Mouse (Mus musculus) intestine, embryonic 14.5 days (tissue): ENCODE data around the gene Ssr2. TPM values are rescaled to one million over a fixed set of nuclear protein-coding genes. Genes with fewer than 3 reads are reported as not detected.
"Not testable (repeated sequence)": the region's sequence is repeated elsewhere in the genome, so short reads cannot be mapped to it uniquely, and the experiment has no call there.

Experiments used
- ATAC-seq: fragments of 200-750 bp; cut with Nextera tagmentation; replicated peaks from 2 replicates; pipeline ENCODE4 v1.8.0; 2017; ENCODE audit warnings: low read depth, moderate number of reproducible peaks, moderate TSS enrichment, moderate library complexity; ENCODE audit not compliant: low FRiP score, low TSS enrichment
- DNase-seq: peaks from one replicate; pipeline ENCODE4 v3.0.0-alpha.2; 2018; ENCODE audit warnings: low spot score
- H3K27ac ChIP-seq: fragments of 300-500 bp; sonication (generic); 2 replicates; pipeline ENCODE4 v1.5.1; 2014; ENCODE audit warnings: low read depth, mild to moderate bottlenecking, control low read depth
- H3K27me3 ChIP-seq: fragments of 300-500 bp; sonication (generic); replicated peaks from 2 replicates; pipeline ENCODE4 v1.6.1; 2014; ENCODE audit warnings: low read length, control low read depth; ENCODE audit not compliant: control insufficient read depth, insufficient read depth
- H3K36me3 ChIP-seq: fragments of 300-500 bp; sonication (generic); 2 replicates; pipeline ENCODE4 v1.6.1; 2014; ENCODE audit warnings: low read length, control low read depth; ENCODE audit not compliant: control insufficient read depth, insufficient read depth
- H3K4me1 ChIP-seq: fragments of 300-500 bp; sonication (generic); replicated peaks from 2 replicates; pipeline ENCODE4 v1.6.1; 2014; ENCODE audit warnings: low read length, control low read depth, mixed read lengths; ENCODE audit not compliant: control insufficient read depth, insufficient read depth
- H3K4me2 ChIP-seq: fragments of 300-500 bp; sonication (generic); 2 replicates; pipeline ENCODE4 v1.6.1; 2014; ENCODE audit warnings: low read length
- H3K4me3 ChIP-seq: fragments of 300-500 bp; sonication (generic); 2 replicates; pipeline ENCODE4 v1.5.1; 2014; ENCODE audit warnings: low read depth, low read length, control low read depth, mixed read lengths
- H3K9ac ChIP-seq: fragments of 300-500 bp; sonication (generic); 2 replicates; pipeline ENCODE4 v1.6.1; 2014; ENCODE audit warnings: mild to moderate bottlenecking, low read length
- H3K9me3 ChIP-seq: fragments of 300-500 bp; sonication (generic); 2 replicates; pipeline ENCODE4 v1.6.1; 2016; ENCODE audit warnings: low read length, control low read depth; ENCODE audit not compliant: control insufficient read depth
- WGBS: fragments of 180-500 bp; shearing (Covaris S2); extraction: QIAGEN DNeasy Blood & Tissue Kit; methylation state at CpG from one replicate; pipeline ENCODE4 v1.1.7; 2014; 5-methylcytosine and 5-hydroxymethylcytosine counted together
- polyA plus RNA-seq: library from polyadenylated mRNA; unstranded; fragments of >200 nt; fragmentation: Nextera tagmentation; extraction: Ambion mirVana; gene quantifications from 2 replicates; pipeline ENCODE4 v1.2.1, GENCODE M21; 2014

Ssr2 gene
- polyA plus RNA-seq, 1 experiment from 2014 or later, result 290 TPM

DNA sequence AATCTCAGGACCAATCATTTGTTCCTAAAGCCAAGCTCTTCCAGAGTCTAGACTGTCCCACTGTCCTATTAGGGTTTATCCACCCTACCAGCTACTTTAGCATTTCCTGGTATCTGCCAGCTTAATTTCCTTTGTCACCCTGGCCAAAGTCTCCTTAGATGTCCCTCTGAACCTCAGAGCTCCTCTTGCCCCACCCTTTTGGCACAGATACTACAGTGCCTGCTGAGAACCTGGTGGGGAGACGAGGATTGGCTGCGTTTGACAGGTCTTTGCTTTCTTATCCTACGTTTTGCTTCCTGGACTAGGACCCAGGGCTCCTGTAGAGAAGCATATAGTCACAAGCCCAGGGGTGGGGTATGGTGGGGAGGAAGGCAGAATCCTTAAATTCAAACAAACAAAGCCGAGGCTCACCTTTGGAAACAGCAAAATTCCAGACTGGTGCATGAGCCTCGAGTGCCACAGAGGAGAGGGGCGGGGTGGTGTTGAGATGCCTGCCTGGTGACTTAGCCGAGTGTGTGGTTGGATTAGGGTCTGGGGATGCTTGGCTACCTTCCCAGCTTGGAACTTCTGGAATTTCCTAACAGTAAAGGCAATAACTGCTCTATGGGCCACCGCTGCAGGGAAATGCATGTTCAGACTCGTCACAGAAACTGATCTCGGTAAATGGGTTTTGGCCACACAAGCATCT lies 18.4 kb downstream of the Ssr2 start:
- Histone ChIP-seq H3K4me3 (no peak overlapping the region), H3K9me3 (no peaks in the 10 kb centered on the region), H3K4me1 (peaks cover 9% of the 10 kb centered on the region; the same call in 1 of the 2 replicates), H3K4me2 (no peak overlapping the region), H3K9ac (no peak overlapping the region), H3K27ac (no peak overlapping the region), H3K36me3 (no peaks in the 10 kb centered on the region), H3K27me3 (no peaks in the 10 kb centered on the region)
- ATAC-seq, result 0 out of 2 replicates have a peak, but pooled peaks have one; percentile 34
- no peak for DNase-seq
- WGBS, result 35% methylated on average over 10 of the region's 10 CpGs

DNA sequence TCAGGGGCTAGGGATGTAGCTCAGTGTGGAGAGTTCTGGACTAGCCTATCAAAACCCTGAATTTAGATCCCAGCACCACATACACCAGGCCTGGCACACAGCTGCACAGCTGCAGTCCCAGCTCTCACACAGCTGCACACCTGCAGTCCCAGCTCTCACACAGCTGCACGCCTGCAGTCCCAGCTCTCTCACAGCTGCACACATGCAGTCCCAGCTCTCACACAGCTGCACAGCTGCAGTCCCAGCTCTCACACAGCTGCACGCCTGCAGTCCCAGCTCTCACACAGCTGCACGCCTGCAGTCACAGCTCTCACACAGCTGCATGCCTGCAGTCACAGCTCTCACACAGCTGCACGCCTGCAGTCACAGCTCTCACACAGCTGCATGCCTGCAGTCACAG lies 20.9 kb downstream of the Ssr2 start:
- DNase-seq, H3K9me3 ChIP-seq, ATAC-seq, H3K4me3 ChIP-seq, H3K4me2 ChIP-seq, H3K27me3 ChIP-seq, H3K4me1 ChIP-seq, H3K27ac ChIP-seq, H3K9ac ChIP-seq, H3K36me3 ChIP-seq: not testable (repeated sequence)
- WGBS, result 80% methylated on average over 4 of the region's 4 CpGs

DNA sequence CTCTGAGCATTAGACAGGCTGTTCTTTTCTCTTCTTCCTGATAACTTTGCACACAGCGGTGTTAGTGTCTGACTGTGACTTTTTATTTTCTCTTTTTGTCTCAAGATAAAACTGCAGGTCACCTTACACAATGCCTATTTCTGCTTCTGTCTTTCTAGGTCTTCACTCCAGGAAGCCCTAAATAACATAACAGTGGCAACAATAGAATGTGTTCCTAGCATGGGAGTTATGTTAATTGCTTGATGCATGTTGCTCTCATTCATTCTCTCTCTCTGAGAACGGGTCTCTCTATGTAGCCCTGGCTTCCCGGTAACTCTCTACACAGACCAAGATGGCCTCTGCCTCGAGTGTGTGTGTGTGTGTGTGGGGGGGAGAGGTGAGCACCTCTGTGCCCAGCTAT lies 26.8 kb downstream of the Ssr2 start:
- Histone ChIP-seq H3K4me1 (no peaks in the 10 kb centered on the region; the same call in 1 of the 2 replicates), H3K4me3 (no peak overlapping the region), H3K9ac (no peak overlapping the region), H3K9me3 (no peaks in the 10 kb centered on the region), H3K36me3 (no peaks in the 10 kb centered on the region), H3K27me3 (no peaks in the 10 kb centered on the region), H3K27ac (no peak overlapping the region), H3K4me2 (no peak overlapping the region)
- no peak for ATAC-seq
- DNase-seq, result no peak
- 76% methylated on average over 4 of the region's 4 CpGs for WGBS

DNA sequence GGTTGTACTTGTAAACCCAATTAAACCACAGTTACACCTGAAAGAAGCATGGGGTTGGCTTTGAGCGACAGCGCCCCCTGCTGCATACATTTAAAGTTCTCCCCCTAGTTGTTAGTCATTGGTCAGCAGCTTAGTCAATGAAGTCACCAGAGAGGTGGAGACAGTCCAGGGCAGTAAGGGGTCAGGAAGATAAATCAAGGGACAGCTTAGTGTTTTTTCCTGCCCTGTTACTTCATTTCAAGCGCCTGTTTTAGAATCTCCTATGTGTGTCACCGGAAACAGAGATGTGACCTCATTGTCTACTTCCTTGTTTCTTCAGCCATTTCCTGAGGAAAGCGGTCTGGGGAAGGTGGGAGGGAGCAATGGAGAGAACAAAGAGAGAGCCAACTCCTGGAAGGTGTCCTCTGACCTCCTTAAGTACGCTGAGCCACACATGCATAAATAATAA lies 28.1 kb downstream of the Ssr2 start:
- no peaks in the 10 kb centered on the region for H3K27me3 ChIP-seq
- no peak overlapping the region for H3K9ac ChIP-seq
- no peaks in the 10 kb centered on the region for H3K36me3 ChIP-seq
- DNase-seq, result peak; percentile 82
- no peak overlapping the region for H3K4me3 ChIP-seq
- no peak overlapping the region for H3K4me2 ChIP-seq
- 27% methylated on average over 6 of the region's 6 CpGs for WGBS
- no peak for ATAC-seq
- no peak overlapping the region for H3K27ac ChIP-seq
- H3K4me1 ChIP-seq, result peaks cover 5% of the 10 kb centered on the region; the same call in 1 of the 2 replicates
- no peaks in the 10 kb centered on the region for H3K9me3 ChIP-seq

DNA sequence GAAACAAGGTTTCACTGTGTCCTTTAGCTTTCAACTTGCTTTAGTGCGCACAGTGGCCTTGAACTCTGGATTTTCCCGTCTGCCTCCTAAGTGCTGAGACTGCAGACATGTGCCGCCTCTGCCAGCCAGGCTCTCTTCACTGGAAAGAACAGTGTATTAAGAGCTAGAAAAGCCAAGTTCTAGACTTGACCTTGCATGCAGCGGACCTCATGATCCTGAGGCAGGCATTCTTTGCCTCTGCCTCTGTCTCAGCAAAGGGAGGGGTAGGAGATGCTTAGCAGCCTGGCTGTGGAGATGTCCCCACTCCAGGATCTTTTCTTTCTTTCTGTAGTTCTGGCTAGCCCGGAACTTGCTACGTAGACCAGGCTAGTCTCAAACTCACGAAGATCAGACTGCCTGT lies 29.2 kb downstream of the Ssr2 start:
- WGBS, result 89% methylated on average over 7 of the region's 7 CpGs
- Histone ChIP-seq H3K36me3 (no peaks in the 10 kb centered on the region), H3K4me1 (peaks cover 5% of the 10 kb centered on the region; the same call in 1 of the 2 replicates), H3K9ac (no peak overlapping the region), H3K9me3 (no peaks in the 10 kb centered on the region), H3K27me3 (no peaks in the 10 kb centered on the region), H3K27ac (no peak overlapping the region), H3K4me3 (no peak overlapping the region), H3K4me2 (no peak overlapping the region)
- DNase-seq, result no peak
- no peak for ATAC-seq

DNA sequence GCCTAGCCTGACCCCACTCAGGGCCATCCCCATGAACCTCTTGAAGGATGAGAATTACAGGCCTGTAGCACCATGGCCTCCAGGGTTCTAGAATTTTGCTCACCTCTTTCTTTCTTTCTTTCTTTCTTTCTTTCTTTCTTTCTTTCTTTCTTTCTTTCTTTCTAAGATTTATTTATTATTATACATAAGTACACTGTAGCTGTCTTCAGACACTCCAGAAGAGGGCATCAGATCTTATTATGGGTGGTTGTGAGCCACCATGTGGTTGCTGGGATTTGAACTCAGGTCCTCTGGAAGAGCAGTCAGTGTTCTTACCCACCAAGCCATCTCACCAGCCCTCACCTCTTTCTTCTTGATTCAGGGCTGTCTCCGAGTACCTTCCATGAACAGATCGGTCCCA lies 30.0 kb downstream of the Ssr2 start, which contains the start of gene Arhgef2:
Gene Arhgef2, plus strand, starts transcription at position 301 of the 400 bp plus-strand sequence.
- not testable (repeated sequence) for H3K9me3 ChIP-seq, H3K9ac ChIP-seq, H3K27me3 ChIP-seq, DNase-seq, H3K4me3 ChIP-seq, H3K4me1 ChIP-seq, H3K4me2 ChIP-seq, ATAC-seq, H3K36me3 ChIP-seq, H3K27ac ChIP-seq
- WGBS, result 87% methylated on average over 2 of the region's 2 CpGs

DNA sequence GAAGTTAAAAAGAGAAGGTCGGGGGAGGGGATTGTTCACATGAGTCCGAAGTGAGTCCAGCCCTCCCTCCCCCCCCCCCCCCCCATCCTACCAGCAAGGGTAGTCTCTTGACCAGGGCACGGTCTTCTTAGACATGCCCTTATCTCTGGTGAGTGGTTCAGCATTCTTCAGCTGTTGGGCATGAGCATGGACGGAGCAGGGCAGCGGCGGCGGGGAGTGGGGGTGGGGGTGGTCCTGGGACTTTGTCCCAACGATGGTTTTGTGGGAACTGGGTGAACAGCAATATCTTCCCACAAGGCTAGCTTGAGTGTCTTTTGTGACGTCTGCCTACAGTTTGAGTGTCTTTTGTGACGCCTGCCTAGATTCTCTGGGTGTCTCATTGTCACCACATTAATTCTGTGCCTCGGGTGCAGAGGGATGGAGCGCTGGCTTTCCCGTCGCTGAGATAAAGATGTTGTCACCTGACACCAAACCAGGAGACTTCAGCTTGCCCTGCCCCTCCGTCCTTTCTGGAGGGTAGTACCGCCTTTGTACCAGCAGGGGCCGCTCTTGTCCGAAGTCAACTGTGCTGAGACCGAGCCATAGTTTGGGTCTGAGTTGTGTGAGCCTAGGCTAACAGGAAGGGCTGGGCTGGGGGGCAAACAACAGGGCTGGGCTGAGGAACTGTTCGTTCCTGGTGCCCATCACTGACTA lies 31.5 kb downstream of the Ssr2 start:
- H3K4me3 ChIP-seq, result peak overlapping the region; percentile 22
- H3K36me3 ChIP-seq, result no peaks in the 10 kb centered on the region
- no peak overlapping the region for H3K27ac ChIP-seq
- H3K4me1 ChIP-seq, result peaks cover 5% of the 10 kb centered on the region; the same call in 1 of the 2 replicates
- peak overlapping the region; percentile 34; the same call in 1 of the 2 replicates for H3K9ac ChIP-seq
- WGBS, result under 1% methylated on average over 19 of the region's 20 CpGs
- H3K9me3 ChIP-seq, result no peaks in the 10 kb centered on the region
- no peaks in the 10 kb centered on the region for H3K27me3 ChIP-seq
- peak overlapping the region; percentile 55 for H3K4me2 ChIP-seq
- ATAC-seq (peak; percentile 84), DNase-seq (peak; percentile 97)

DNA sequence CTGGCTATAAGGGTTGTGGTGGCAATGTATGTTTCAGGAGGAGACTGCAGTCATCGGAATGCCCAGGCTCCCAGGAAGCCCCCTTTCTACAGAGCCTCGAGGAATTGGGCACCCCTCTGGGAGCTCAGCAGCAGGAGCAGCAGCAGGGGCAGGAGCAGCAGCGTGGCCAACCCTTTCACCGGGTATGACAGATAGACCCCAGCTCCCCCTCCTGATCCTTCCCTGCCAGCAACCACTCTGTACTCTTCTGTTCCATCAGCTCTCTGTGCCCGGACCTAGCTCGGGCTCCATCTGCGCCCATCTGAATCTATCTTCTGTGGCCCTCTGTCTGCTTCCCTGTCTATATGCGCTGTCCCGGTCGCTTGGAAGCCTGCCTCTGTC lies 32.1 kb downstream of the Ssr2 start:
- Histone ChIP-seq H3K27me3 (no peaks in the 10 kb centered on the region), H3K9ac (no peak overlapping the region), H3K36me3 (no peaks in the 10 kb centered on the region), H3K9me3 (no peaks in the 10 kb centered on the region), H3K27ac (no peak overlapping the region), H3K4me3 (peak overlapping the region; percentile 22), H3K4me1 (peaks cover 5% of the 10 kb centered on the region; the same call in 1 of the 2 replicates), H3K4me2 (peak overlapping the region; percentile 55)
- DNase-seq, result no peak
- ATAC-seq, result peak; percentile 34; the same call in 1 of the 2 replicates
- WGBS, result 27% methylated on average over 10 of the region's 10 CpGs
